Mouse (Mus musculus): ENCODE measurements around the gene Mpzl3.

DNA sequence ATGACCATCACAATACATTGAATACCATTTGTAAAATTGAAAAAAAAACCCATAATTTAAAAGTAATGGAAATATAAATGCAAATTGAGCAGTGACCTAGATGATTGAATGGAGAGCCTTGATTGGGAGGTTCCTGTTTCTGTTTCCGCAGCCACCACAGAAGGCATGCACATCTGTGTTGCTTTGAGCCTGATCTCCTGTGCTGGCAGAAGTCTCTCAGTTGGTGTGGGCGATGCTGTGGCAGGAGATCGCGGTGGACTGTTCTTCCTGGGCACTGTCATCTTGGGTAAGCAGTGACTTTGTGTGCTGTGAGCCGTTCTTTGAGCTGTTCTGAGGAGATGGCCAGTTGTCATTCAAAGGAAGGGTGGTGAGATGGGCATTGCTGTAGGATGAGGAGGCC, 24.0 kb downstream of the Mpzl3 start, which contains the start of gene Jaml:
- TF ChIP-seq EP300 (optimal IDR thresholded peaks at IDR 0.05), result no peak
- TF ChIP-seq CTCF (IDR thresholded peaks at IDR 0.05; ENCODE audit: low read depth), result no peak
